Mouse (Mus musculus): ENCODE data around the gene Vegfa.

Vegfa gene

GRCm38 (mm10) chr17:46032257-46032991, at the start of gene Vegfa:
Gene Vegfa, minus strand, starts transcription at chr17:46032369.
- DNase-seq: peak; percentile 94

DNA sequence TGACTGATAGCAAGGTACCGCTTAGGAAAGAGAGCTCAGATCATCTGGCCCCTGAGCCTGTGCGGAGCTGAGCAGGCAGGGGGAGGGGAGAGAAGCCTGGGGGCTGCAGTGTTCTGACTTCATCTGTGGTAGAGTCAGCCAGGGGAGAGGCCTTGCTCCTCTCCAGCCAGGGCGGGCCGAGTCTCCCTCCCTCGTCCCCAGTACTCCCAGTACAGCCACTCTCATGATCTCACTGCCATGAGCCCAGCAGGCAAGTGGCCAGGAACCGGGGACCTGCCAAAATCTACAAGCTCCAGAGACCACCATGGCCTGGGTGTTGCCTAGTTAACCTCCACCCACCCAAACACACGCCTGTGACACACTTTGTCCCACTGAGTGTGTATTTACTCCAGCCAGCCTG, 49.5 kb upstream of the Vegfa start:
- DNase-seq: peak; percentile 55 to 77

DNA sequence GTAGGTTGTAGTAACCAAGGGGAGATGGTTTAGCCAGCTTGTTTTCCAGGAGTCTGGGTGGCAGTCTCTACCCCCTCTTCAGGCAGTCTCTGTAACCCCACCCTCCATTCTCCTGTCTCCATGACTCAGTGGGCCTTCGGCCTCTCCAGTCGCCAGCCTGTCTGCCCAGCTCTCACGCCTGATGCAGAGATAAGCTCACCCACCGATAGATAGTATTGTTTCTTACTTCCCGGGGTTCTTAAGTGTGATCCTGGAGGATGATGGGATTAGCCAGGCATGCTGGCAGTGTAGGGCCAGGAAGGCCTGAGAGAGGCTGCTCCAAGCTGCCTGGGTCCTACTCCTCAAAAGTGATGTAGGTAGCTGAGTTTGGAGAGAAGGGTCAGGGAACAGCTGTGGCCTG, 48.9 kb upstream of the Vegfa start:
- peak; percentile 42 to 69 for DNase-seq

DNA sequence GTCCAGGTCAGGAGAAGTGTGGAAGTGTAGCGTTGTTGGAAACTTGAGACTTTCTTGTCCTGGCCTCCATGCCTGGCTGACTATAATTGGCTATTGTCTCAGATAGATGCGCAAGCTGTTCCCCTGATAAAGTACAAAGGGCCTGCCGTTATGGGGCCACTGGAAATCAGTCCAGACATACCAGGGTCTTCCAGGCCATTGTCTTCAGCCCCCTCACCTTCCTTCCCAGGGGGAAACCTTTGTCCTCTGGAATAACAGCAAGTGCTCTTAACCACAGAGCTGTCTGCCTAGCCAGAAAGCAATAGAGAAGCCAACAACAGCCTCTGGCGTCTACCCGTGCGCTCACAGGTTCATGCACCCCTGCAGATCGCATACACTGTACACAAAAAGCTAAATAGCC, 48.2 kb upstream of the Vegfa start:
- DNase-seq: no peak

DNA sequence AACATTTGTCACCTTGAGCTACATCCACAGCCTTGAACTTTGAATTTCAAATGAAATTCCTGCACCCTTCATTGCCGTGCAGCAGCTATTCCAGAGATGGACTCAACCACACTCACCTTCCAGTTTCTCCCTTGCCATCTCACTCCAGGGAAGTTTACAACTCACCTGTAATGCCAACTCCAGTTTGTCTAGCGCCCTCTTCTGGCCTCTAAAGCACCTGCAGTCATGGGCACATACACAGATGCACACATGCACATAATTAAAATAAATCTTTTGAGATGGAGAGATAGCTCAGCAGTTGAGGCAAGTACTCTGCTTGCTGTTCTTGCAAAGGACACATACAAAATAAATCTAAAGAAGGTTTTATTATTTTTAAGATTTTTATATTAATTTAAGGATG, 46.9 kb upstream of the Vegfa start:
- DNase-seq: no peak

GRCm38 (mm10) chr17:46077921-46078534, 45.9 kb upstream of the Vegfa start:
- DNase-seq: no peak

GRCm38 (mm10) chr17:46076260-46076551, 44.0 kb upstream of the Vegfa start:
- DNase-seq: peak; percentile 25 to 57

DNA sequence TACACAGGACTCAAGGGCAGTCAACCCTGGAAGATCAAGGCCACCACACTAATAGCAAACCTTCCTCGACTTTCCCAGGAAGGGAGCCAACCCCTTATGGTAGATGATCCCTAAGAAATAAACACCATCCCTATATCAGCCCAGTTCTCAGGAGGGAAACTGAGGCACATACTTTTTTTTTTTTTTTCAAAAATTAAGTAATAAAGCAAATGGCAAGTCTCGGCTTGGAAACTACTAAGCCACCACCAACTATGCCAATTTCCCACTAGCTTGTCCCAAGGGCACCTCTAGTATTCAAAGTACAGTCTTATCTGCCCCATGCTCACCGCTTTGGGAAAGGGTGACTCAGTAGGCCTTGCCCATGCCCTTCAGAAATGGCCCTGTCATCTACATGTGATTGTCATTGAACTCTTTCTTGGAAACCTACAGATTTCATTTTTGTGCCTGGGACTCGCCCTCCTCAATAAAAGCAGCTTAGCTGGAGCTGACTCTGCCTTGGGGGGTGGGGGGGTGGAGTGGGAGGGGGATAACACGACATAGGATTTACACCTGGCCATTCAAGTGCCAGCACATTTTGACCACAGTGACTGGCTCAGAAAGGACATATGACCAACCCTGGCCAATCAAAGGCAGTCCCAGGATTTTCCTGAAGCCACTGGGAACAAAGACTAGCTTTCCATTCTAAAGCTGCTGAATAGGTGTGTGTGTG, 43.5 kb upstream of the Vegfa start:
- no peak for DNase-seq

DNA sequence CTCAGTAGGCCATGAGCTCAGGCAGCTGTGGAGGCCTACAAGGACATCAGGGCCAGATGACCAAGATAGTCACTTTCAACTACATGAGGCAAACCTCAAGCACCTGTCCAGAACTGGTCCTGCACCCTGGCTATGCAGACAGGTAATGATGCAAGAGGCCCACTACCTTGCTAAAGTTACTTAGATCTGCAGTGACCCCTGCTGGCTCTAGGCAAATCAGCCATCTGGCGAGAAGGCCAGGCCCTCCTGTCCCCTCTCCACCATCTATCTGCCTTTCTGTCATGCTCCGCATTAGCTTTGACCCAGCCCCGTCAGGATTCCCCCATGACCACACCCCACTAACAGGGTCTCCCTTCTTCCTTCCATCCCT, 42.9 kb upstream of the Vegfa start:
- peak; percentile 69 to 76 for DNase-seq

DNA sequence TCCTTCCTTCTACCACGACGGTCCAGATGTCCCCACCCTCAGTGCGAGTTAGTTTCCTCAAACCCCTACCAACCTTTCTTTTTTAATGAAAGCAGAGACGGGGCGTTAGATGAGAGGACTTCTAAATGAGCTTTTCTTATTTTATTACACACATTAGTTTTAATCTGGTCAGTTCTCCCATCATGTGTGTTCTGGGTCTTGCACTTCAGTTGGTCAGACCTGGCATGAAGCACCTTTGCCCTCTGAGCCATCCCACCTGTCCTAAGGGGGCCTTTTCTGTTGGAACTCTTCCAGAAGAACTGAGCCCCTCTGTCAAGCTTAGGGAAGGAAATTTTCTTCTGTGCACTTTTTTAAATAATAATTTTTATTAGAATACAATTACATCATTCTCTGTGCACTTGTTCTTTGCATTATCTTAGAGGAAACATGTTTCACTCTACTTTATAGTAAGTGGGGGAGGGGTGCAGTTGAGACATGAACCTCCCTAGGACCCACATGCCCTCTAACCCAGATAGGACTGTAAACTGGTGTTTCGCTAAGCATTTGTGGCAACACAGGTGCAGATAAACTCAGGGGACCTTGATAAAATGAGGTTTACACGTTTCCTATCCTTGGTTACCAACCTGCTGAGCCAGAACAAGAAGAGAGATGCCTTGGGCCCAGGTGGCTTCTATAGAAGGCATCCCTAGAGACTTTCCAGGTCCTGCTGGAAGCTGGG, 42.4 kb upstream of the Vegfa start:
- DNase-seq: no peak

DNA sequence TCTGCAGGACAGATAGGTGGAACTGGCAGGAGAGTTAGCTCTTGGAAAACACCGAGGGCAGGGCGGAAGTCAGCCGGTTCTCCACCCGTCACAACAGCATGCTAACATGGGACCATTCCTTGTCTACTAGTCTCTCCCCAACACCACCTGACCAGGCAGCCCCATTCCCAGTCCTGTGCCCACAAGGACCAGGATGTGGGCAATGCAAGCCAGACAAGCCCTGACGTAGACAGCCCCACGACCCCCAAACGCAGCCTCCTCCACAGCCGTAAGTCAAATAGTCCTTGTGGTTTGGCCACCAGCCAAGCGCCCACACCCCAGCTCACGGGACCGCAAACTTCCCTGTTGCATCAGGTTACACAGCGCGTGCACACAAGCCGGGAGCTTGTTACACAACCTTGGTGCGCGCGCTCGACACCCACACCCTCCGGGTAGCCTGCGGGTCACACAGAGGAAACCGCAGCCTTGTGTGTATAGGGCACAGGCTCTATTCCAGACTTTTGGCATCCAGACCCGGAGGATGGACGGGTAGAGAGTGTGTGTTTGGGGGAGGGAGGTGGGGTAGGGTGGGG, 41.6 kb upstream of the Vegfa start:
- DNase-seq: peak; percentile 92 to 94

GRCm38 (mm10) chr17:46071531-46071930, 39.4 kb upstream of the Vegfa start:
- no peak for DNase-seq

- no peak for DNase-seq
These were observed 37.9 kb upstream of the Vegfa start for GRCm38 (mm10) chr17:46070046-46070445.

GRCm38 (mm10) chr17:46063974-46064312, 31.8 kb upstream of the Vegfa start:
- no peak for DNase-seq

DNA sequence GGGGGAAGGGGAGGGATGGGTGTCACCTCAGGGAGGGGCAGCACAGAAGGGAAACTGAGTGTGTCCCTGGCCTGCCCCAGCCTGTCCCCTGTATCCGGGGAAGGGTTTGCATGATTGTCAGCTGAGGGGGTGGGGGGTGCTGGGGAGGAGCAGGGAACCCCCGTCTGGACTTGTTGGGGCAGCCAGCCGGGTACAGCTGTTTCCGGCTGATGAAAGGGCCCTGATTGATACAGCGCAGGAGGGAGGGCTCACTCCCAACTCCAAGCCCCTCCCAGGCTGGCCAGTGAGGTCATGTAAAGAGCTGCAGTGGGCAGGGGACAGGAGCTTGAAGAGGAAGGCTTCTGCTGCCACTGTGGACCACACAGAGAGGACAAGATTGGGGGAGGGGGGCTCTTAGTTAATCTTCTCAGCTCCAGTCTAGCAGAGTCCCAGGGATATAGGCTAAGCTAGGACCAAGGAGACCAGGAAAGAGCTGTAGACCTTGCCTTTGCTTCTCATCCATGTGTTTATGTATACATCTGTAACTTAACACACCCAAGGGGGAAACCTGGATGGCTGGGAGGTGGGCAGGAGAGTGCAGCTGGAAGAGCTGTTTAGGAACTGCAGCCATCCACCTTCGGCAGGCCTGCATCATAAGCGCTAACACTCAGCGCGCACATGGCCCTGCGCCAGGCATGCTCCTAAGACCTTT, 31.3 kb upstream of the Vegfa start:
- peak; percentile 77 to 92 for DNase-seq

DNA sequence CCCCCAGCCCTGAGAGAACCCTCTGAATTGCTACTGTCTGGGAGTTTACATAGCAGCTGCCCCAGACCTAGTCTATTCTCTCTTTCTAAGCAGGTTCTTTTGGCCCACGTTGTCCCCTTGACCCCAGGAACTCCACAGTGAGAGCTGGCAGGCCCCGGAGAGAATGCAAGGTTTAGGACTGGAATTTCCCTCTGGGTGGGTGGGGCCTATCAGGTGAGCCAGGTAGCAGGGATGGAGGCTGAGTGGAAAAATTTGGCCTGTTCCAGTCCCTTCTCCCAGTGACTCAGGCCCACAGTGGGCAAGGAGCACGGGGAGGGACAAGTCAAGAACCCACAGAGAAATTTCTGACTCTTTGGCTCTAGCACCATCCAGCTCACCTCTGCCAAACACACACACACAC, 28.1 kb upstream of the Vegfa start:
- no peak for DNase-seq

DNA sequence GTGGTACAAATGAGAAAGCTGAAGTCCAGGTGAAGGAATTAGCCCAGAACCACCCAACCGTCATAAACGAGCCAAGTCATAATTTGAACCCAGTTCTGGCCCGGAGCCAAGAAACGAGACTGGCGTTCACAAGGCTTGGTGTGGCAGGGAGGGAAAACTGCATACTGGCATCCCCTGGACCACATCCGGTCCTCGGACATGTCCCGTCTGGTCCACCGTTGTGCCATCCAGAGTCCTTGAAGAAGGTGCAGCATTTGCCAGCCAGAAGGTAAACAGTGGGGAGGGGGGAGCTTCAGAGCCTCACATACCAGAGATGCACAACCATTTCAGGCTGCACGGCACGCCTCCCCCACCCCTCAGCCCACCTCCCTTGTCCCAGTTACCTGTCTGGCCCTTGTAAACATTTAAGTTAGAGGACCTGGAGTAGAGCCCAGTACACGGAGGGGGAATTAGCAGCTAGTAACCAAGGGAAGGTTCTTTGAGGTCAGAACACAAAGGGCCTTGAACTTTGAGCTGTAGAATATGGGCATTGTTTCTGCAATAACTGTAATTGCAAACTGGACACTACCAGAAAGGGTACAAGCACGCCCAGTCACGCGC, 27.2 kb upstream of the Vegfa start:
- peak; percentile 39 to 69 for DNase-seq

DNA sequence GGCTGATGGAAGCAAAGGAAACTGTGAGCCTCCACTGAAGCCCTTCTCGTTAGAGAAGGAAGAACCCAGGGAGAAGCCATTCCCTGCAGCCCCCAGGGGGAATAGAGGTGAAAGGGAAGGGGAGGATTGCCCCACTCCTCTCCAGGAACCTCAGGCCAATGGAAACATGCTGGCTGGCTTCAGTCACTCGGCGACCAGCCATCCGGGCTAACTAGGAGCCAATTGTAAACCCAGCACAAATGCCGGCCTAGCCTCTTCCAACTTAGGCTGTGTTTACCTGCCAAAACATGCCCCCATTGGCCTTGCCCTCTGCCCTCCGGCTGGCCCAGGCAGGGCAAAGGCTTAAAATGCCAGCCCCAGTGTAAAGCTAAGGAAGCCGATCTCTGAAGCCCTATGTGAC, 24.1 kb upstream of the Vegfa start:
- no peak for DNase-seq

GRCm38 (mm10) chr17:46055736-46056135, 23.6 kb upstream of the Vegfa start:
- DNase-seq: no peak

GRCm38 (mm10) chr17:46053291-46053842, 21.2 kb upstream of the Vegfa start:
- peak in 1 of 2 experiments; percentile 62 for DNase-seq

- peak in 1 of 2 experiments; percentile 35 for DNase-seq
These were observed 20.0 kb upstream of the Vegfa start for GRCm38 (mm10) chr17:46052146-46052545.

DNA sequence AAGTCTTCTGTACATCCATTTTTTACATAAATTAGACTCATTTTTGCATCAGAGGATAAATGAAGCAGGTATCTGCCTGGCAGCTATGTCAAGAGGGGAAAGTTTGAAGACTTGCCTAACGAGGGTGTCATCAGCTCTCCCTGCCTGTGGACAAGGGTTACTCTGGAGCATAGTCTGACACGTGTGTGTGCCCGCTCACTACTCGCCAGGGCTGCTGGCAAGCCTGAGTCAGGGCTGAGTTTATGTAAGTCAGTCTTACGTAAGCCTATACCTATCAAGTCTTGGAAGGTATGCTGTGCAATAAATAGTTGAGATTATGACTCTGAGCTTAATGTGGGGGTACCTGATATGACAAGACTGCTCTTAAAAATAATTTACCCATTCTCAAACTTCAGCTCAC, 19.2 kb upstream of the Vegfa start:
- no peak for DNase-seq
